14 mouse cellular contexts compared by ENCODE assay signal in genomic region chr4:150457353-150457752, GRCm38 (mm10).
DNase-seq lines count a peak whose midpoint lies in the region; ATAC-seq and TF ChIP-seq lines count a peak whose summit lies in the region.
"Had no signal": no experiment of that assay in that cellular context is flagged by ENCODE, and none has a peak within 500 bp of the region (broad histone marks: within the 10 kb centered on the region; RNA-seq: fewer than 3 reads in every experiment).

No protein-coding gene starts in this region.

- no peaks in the 10 kb centered on the region for H3K9me3 ChIP-seq in forebrain, embryonic 15.5 days
- no peaks in the 10 kb centered on the region for H3K9me3 ChIP-seq in forebrain, embryonic 10.5 days
- no peaks in the 10 kb centered on the region for H3K9me3 ChIP-seq in intestine, embryonic 15.5 days
- H3K9me3 ChIP-seq in intestine, postnatal 0 days (ENCODE audit: control insufficient read depth): no peaks in the 10 kb centered on the region
- H3K9me3 ChIP-seq in neural tube, embryonic 12.5 days: no peaks in the 10 kb centered on the region
- H3K9me3 ChIP-seq in neural tube, embryonic 15.5 days (replicated peaks): no peaks in the 10 kb centered on the region
- H3K9me3 ChIP-seq: embryonic facial prominence, embryonic 12.5 days; limb, embryonic 10.5 days; stomach, embryonic 15.5 days had no signal

- peaks cover 57% of the 10 kb centered on the region for H3K4me1 ChIP-seq in forebrain, embryonic 15.5 days
- H3K4me1 ChIP-seq in forebrain, embryonic 10.5 days: peaks cover 90% of the 10 kb centered on the region
- peaks cover 15% of the 10 kb centered on the region for H3K4me1 ChIP-seq in intestine, embryonic 15.5 days (replicated peaks)
- peaks cover 4% of the 10 kb centered on the region for H3K4me1 ChIP-seq in intestine, postnatal 0 days (replicated peaks; ENCODE audit: control insufficient read depth, insufficient read depth, low read length)
- H3K4me1 ChIP-seq in neural tube, embryonic 12.5 days: peaks cover 42% of the 10 kb centered on the region
- H3K4me1 ChIP-seq in neural tube, embryonic 15.5 days: peaks cover 48% of the 10 kb centered on the region

- no peak overlapping the region for H3K9ac ChIP-seq in forebrain, embryonic 15.5 days (replicated peaks)
- H3K9ac ChIP-seq in intestine, embryonic 15.5 days: no peak overlapping the region
- no peak overlapping the region for H3K9ac ChIP-seq in intestine, postnatal 0 days (ENCODE audit: low read depth, low read length)
- H3K9ac ChIP-seq in neural tube, embryonic 12.5 days: no peak overlapping the region
- no peak overlapping the region for H3K9ac ChIP-seq in neural tube, embryonic 15.5 days (replicated peaks)
- H3K9ac ChIP-seq: embryonic facial prominence, embryonic 12.5 days; stomach, embryonic 15.5 days had no signal

- 61% methylated on average over 4 of the region's 4 CpGs for WGBS in forebrain, embryonic 15.5 days
- WGBS in forebrain, embryonic 10.5 days: 56% methylated on average over 4 of the region's 4 CpGs
- 61% methylated on average over 4 of the region's 4 CpGs for WGBS in intestine, embryonic 15.5 days
- 38% methylated on average over 4 of the region's 4 CpGs for WGBS in intestine, postnatal 0 days
- 65% methylated on average over 4 of the region's 4 CpGs for WGBS in neural tube, embryonic 12.5 days
- WGBS in neural tube, embryonic 15.5 days: 58% methylated on average over 4 of the region's 4 CpGs

- H3K4me2 ChIP-seq in forebrain, embryonic 15.5 days (replicated peaks): no peak overlapping the region
- H3K4me2 ChIP-seq in intestine, embryonic 15.5 days (replicated peaks): no peak overlapping the region
- H3K4me2 ChIP-seq in intestine, postnatal 0 days (replicated peaks; ENCODE audit: low read depth): no peak overlapping the region
- H3K4me2 ChIP-seq in neural tube, embryonic 12.5 days (replicated peaks): no peak overlapping the region
- no peak overlapping the region for H3K4me2 ChIP-seq in neural tube, embryonic 15.5 days
- H3K4me2 ChIP-seq: embryonic facial prominence, embryonic 12.5 days; stomach, embryonic 15.5 days had no signal

- H3K4me3 ChIP-seq in forebrain, embryonic 15.5 days: no peak overlapping the region
- H3K4me3 ChIP-seq in forebrain, embryonic 10.5 days: no peak overlapping the region
- no peak overlapping the region for H3K4me3 ChIP-seq in intestine, embryonic 15.5 days (replicated peaks)
- no peak overlapping the region for H3K4me3 ChIP-seq in intestine, postnatal 0 days (ENCODE audit: low read depth, low read length)
- no peak overlapping the region for H3K4me3 ChIP-seq in neural tube, embryonic 12.5 days
- no peak overlapping the region for H3K4me3 ChIP-seq in neural tube, embryonic 15.5 days (replicated peaks)
- H3K4me3 ChIP-seq: embryonic facial prominence, embryonic 12.5 days; limb, embryonic 10.5 days; stomach, embryonic 15.5 days had no signal

- 0 out of 2 replicates have a peak overlapping the region, but pooled peaks have one; percentile 12 for H3K27ac ChIP-seq in forebrain, embryonic 15.5 days (replicated peaks)
- no peak overlapping the region; the same call in 1 of the 2 replicates for H3K27ac ChIP-seq in forebrain, embryonic 10.5 days
- H3K27ac ChIP-seq in intestine, embryonic 15.5 days: no peak overlapping the region
- no peak overlapping the region for H3K27ac ChIP-seq in intestine, postnatal 0 days (ENCODE audit: low read depth, low read length)
- peak overlapping the region; percentile 22; the same call in 1 of the 2 replicates for H3K27ac ChIP-seq in neural tube, embryonic 12.5 days
- peak overlapping the region; percentile 38; the same call in 1 of the 2 replicates for H3K27ac ChIP-seq in neural tube, embryonic 15.5 days (replicated peaks)
- H3K27ac ChIP-seq: embryonic facial prominence, embryonic 12.5 days; limb, embryonic 10.5 days; stomach, embryonic 15.5 days had no signal

- no peak for TF ChIP-seq CTCF in intestine, postnatal 0 days (IDR thresholded peaks at IDR 0.05; ENCODE audit: low read depth)

- no peak for ATAC-seq in forebrain, embryonic 15.5 days (replicated peaks)
- 0 out of 2 replicates have a peak, but pooled peaks have one; percentile 16 for ATAC-seq in intestine, embryonic 15.5 days
- no peak for ATAC-seq in intestine, postnatal 0 days
- no peak for ATAC-seq in neural tube, embryonic 12.5 days (ENCODE audit: low FRiP score, low read depth)
- no peak for ATAC-seq in neural tube, embryonic 15.5 days (ENCODE audit: low FRiP score)

- no peaks in the 10 kb centered on the region for H3K36me3 ChIP-seq in forebrain, embryonic 15.5 days
- no peaks in the 10 kb centered on the region for H3K36me3 ChIP-seq in forebrain, embryonic 10.5 days (replicated peaks)
- no peaks in the 10 kb centered on the region for H3K36me3 ChIP-seq in intestine, embryonic 15.5 days
- H3K36me3 ChIP-seq in intestine, postnatal 0 days (ENCODE audit: control insufficient read depth, insufficient read depth): 0 out of 2 replicates have a peak, but pooled peaks cover 5% of the 10 kb centered on the region
- H3K36me3 ChIP-seq in neural tube, embryonic 12.5 days: no peaks in the 10 kb centered on the region
- no peaks in the 10 kb centered on the region for H3K36me3 ChIP-seq in neural tube, embryonic 15.5 days
- H3K36me3 ChIP-seq: embryonic facial prominence, embryonic 12.5 days; stomach, embryonic 15.5 days had no signal

- no peak for DNase-seq in forebrain, embryonic 10.5 days (ENCODE audit: extremely low spot score, low spot score)
- DNase-seq in neural tube, embryonic 10.5 days (ENCODE audit: extremely low spot score, low spot score): no peak
- no peak for DNase-seq in spleen, postnatal 36 days (ENCODE audit: low spot score in 2 of 2)
- DNase-seq: adrenal gland, postnatal 14 days; cerebellum, postnatal 25 days; thymus, postnatal 4 days had no signal

- no peaks in the 10 kb centered on the region for H3K27me3 ChIP-seq in forebrain, embryonic 15.5 days
- no peaks in the 10 kb centered on the region for H3K27me3 ChIP-seq in forebrain, embryonic 10.5 days (ENCODE audit: poor library complexity, severe bottlenecking)
- no peaks in the 10 kb centered on the region for H3K27me3 ChIP-seq in intestine, embryonic 15.5 days (replicated peaks)
- H3K27me3 ChIP-seq in intestine, postnatal 0 days (replicated peaks; ENCODE audit: control insufficient read depth, insufficient read depth, low read length): no peaks in the 10 kb centered on the region
- no peaks in the 10 kb centered on the region for H3K27me3 ChIP-seq in neural tube, embryonic 12.5 days (replicated peaks)
- no peaks in the 10 kb centered on the region for H3K27me3 ChIP-seq in neural tube, embryonic 15.5 days (replicated peaks)
- H3K27me3 ChIP-seq: embryonic facial prominence, embryonic 12.5 days; stomach, embryonic 15.5 days had no signal

Comparison
In these comparisons a context has a peak if more than half of its experiments do, and no peak if none do; other contexts are left out.
1. H3K27ac ChIP-seq: peak in forebrain, embryonic 15.5 days (single experiment), neural tube, embryonic 12.5 days (single experiment) and neural tube, embryonic 15.5 days (single experiment); none in forebrain, embryonic 10.5 days (single experiment), intestine, embryonic 15.5 days (single experiment) and intestine, postnatal 0 days (single experiment).